Mouse (Mus musculus): ENCODE measurements around the gene Scel. TPM values are rescaled to one million over a fixed set of nuclear protein-coding genes. Genes with fewer than 3 reads are reported as not detected.

The Scel gene
- polyA plus RNA-seq, 1 experiment from 2014 or later, result 0.46 TPM

DNA sequence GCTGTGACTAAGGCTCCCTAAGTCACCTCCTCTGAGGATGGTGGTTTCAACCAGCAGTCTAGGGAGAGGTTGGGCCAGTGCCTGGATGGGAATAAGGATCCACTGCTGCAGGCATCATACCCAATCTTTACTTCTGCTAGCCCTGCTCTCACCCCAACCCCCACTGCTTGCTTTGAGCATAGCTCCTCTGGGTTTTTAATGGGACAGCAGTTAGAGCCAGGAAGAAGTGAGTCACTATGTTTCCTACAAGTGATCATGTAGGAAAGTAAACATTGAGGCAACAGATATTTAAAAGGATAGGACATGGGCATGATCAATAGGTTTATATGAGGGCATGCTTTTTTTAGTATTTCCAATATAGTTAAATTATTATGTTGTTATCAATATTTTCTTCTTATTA lies 63.9 kb downstream of the Scel start:
- H3K27me3 ChIP-seq, result no peaks in the 10 kb centered on the region
- H3K36me3 ChIP-seq, result no peaks in the 10 kb centered on the region
- H3K27ac ChIP-seq, result no peak overlapping the region
- ATAC-seq (ENCODE audit: insufficient number of reproducible peaks, insufficient read depth, low FRiP score, low TSS enrichment), result no peak
- no peaks in the 10 kb centered on the region for H3K4me1 ChIP-seq
- H3K9me3 ChIP-seq, result no peaks in the 10 kb centered on the region
- H3K4me2 ChIP-seq (replicated peaks), result no peak overlapping the region
- H3K4me3 ChIP-seq, result no peak overlapping the region
- no peak overlapping the region for H3K9ac ChIP-seq

DNA sequence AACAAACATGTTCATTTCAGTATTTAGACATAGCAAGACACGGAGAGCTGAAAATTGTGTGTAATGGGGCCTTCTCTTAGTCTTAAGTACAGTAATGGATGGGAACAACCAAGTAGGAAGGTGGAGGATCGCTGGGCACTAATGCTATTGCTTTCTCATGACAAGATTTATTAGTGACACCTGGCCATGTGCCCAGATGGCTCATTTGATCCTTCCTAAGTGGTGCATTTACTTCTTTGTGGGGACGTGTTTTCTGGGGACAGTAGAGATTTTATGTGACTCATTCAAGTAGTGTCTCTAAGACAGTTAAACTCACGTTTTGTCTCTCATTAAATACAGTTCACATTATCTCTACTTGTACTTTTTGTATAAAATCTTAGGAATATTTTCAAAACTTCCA lies 73.5 kb downstream of the Scel start:
- H3K9ac ChIP-seq, result no peak overlapping the region
- H3K4me1 ChIP-seq, result no peaks in the 10 kb centered on the region
- H3K4me3 ChIP-seq, result no peak overlapping the region
- WGBS, result 71% methylated on average over 4 of the region's 4 CpGs
- H3K36me3 ChIP-seq, result no peaks in the 10 kb centered on the region
- H3K27me3 ChIP-seq, result no peaks in the 10 kb centered on the region
- no peak overlapping the region for H3K27ac ChIP-seq
- ATAC-seq (ENCODE audit: insufficient number of reproducible peaks, insufficient read depth, low FRiP score, low TSS enrichment), result no peak
- H3K9me3 ChIP-seq, result no peaks in the 10 kb centered on the region
- no peak overlapping the region for H3K4me2 ChIP-seq (replicated peaks)

DNA sequence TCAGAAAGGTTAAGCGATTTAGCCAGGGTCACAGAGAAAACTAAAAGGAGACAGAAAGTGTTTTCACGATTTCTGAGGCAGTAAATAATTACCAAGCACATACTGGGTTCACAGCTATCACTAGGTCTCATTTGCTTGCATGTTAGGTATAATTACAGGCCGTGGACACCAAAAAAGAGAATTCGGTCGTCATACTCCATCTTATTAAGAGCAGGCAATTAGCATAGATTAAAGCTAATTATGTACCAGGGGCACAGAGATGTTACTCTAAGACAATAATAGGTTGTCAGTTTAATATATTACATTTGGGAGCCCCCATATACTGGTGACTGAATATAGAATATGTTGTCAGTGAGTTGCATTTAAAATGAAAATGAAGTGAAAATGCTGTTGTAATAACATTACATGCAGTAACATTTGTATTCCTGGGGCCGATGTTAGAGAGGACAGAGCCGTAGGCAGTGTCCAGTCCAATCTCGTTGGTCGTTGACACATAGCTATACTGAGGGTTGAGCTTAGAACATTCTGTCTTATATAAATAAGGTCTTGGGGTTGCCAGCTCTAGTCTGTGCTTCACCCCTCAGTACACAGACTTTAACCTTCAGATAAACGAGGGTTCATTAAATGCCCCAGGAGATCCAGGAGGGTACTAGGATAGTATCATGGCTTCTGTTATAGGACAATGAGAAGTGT lies 74.2 kb downstream of the Scel start:
- Histone ChIP-seq H3K4me2 (replicated peaks) (no peak overlapping the region), H3K9ac (no peak overlapping the region), H3K36me3 (no peaks in the 10 kb centered on the region), H3K27me3 (no peaks in the 10 kb centered on the region), H3K4me1 (no peaks in the 10 kb centered on the region), H3K9me3 (no peaks in the 10 kb centered on the region), H3K27ac (no peak overlapping the region), H3K4me3 (no peak overlapping the region)
- ATAC-seq (ENCODE audit: insufficient number of reproducible peaks, insufficient read depth, low FRiP score, low TSS enrichment), result no peak
- 74% methylated on average over 10 of the region's 10 CpGs for WGBS

DNA sequence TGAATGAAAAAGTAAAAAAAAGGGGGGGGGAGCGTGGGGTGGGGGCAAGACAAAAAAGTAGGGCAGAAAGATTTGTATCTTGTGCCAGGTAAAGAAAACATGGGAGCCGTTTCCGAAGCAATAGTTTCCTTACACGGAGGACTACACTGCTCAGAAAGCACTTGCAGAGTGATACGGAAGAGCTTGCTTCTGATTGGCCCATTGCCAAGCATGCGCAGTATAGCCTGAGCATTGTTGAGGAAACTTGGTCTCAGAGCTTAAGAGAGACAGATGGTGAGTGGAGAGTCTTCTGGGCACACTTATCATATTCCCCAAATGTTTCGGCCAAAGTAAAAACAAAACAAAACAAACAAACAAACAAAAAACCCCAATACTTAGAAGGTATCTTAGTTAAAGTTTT lies 76.7 kb downstream of the Scel start:
- H3K4me2 ChIP-seq (replicated peaks), result no peak overlapping the region
- 0 out of 2 replicates have a peak, but pooled peaks have one; percentile 35 for ATAC-seq (ENCODE audit: insufficient number of reproducible peaks, insufficient read depth, low FRiP score, low TSS enrichment)
- no peaks in the 10 kb centered on the region for H3K36me3 ChIP-seq
- H3K9ac ChIP-seq, result no peak overlapping the region
- H3K4me3 ChIP-seq, result no peak overlapping the region
- H3K4me1 ChIP-seq, result no peaks in the 10 kb centered on the region
- WGBS, result 67% methylated on average over 7 of the region's 7 CpGs
- no peaks in the 10 kb centered on the region for H3K27me3 ChIP-seq
- no peak overlapping the region for H3K27ac ChIP-seq
- H3K9me3 ChIP-seq, result no peaks in the 10 kb centered on the region

DNA sequence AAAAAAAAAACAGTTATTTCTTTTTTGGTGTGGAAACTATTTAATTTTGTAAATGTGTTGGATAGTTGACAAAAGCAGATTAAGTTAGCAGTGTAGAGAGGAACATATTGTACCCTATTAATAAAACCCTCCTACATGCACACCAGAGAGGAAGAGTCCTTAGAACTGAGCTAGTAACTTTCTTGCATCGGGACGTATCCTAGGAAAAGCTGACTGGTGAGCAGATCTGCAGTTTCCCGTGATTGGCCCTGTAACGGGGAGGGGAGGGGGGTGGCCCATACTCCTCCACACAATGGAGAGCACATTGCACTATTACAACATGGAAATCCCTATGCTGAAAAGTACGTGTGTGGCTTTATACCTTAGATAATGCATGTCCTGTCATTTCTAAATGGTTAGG lies 82.7 kb downstream of the Scel start:
- no peak overlapping the region for H3K27ac ChIP-seq
- no peaks in the 10 kb centered on the region for H3K27me3 ChIP-seq
- ATAC-seq (ENCODE audit: insufficient number of reproducible peaks, insufficient read depth, low FRiP score, low TSS enrichment), result no peak
- no peaks in the 10 kb centered on the region for H3K4me1 ChIP-seq
- no peaks in the 10 kb centered on the region for H3K36me3 ChIP-seq
- no peak overlapping the region for H3K4me2 ChIP-seq (replicated peaks)
- no peaks in the 10 kb centered on the region for H3K9me3 ChIP-seq
- WGBS, result 64% methylated on average over 5 of the region's 5 CpGs
- no peak overlapping the region for H3K4me3 ChIP-seq
- no peak overlapping the region for H3K9ac ChIP-seq

DNA sequence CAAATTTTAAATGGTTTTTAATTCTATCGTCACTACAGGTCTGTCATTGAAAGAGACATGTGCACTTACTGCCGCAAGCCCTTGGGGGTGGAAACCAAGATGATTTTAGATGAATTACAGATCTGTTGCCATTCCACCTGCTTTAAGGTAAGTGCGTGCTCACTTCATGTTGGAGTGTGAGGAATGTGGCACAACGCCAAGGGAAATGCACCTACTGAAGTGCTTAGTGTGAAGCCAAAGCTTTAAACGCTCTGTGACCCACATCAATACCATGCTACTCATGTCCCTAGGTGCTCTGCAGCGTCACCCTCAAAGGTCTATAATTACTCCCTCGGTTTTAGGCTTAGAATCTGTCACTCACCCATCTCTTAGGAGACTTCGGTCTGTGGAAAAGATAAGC lies 94.9 kb downstream of the Scel start:
- H3K27me3 ChIP-seq, result no peaks in the 10 kb centered on the region
- no peaks in the 10 kb centered on the region for H3K9me3 ChIP-seq
- H3K36me3 ChIP-seq, result no peaks in the 10 kb centered on the region
- WGBS, result 81% methylated on average over 8 of the region's 8 CpGs
- H3K27ac ChIP-seq, result no peak overlapping the region
- no peak overlapping the region for H3K9ac ChIP-seq
- no peak overlapping the region for H3K4me3 ChIP-seq
- no peak overlapping the region for H3K4me2 ChIP-seq (replicated peaks)
- no peaks in the 10 kb centered on the region for H3K4me1 ChIP-seq
- ATAC-seq (ENCODE audit: insufficient number of reproducible peaks, insufficient read depth, low FRiP score, low TSS enrichment), result no peak

DNA sequence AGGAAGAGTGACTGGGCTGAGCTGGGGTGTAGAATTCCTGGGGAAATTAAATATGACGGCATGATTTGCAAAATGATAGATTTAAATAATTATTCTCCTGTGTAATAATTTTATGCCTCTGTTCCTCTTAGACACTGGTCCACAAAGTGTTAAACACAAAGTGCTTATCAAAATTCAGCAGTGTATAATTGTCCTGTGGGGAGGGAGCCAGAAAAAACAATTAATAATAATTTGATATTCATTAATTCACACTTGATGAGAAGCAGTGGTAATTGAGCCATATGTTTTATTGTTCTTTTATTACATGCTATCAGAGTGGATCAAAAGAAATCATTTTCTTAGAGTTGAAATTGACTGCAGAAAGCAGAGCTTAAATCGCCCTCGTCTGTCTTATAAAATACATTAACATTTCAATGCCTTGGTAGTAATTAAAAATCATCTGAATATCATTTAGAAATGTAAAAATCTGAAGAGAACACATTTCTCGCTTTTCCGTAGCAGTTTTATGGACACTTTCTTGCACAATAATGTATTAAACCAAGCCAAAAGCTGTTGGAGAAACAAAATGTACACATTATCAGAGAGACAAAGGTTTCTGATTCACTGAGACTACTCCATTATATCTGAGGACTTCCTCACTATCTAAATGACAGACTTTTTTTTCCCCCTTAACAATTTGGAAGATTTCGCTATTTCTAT lies 100.6 kb downstream of the Scel start:
- ATAC-seq (ENCODE audit: insufficient number of reproducible peaks, insufficient read depth, low FRiP score, low TSS enrichment), result no peak
- no peaks in the 10 kb centered on the region for H3K36me3 ChIP-seq
- WGBS, result 81% methylated on average over 6 of the region's 6 CpGs
- H3K27me3 ChIP-seq, result no peaks in the 10 kb centered on the region
- no peaks in the 10 kb centered on the region for H3K9me3 ChIP-seq
- H3K27ac ChIP-seq, result no peak overlapping the region
- no peak overlapping the region for H3K4me2 ChIP-seq (replicated peaks)
- no peaks in the 10 kb centered on the region for H3K4me1 ChIP-seq
- no peak overlapping the region for H3K9ac ChIP-seq
- no peak overlapping the region for H3K4me3 ChIP-seq

DNA sequence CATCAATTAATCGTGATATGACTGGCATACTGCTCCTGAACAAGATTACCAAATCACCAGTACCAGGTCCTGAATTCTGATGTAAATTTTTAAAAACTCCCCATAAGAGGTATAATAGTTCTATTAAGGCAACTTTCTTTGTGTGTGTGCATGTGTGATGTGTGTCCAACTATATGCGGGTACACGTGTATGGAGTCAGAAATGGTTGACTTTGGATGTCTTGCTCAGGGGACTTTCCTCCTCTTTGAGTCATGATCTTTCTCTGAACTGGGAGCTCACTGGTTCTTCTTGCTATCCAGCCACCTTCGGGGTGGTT lies 101.1 kb downstream of the Scel start:
- no peak overlapping the region for H3K4me2 ChIP-seq (replicated peaks)
- H3K9ac ChIP-seq, result no peak overlapping the region
- no peak overlapping the region for H3K4me3 ChIP-seq
- H3K27me3 ChIP-seq, result no peaks in the 10 kb centered on the region
- WGBS, result 87% methylated on average over 4 of the region's 4 CpGs
- no peaks in the 10 kb centered on the region for H3K9me3 ChIP-seq
- no peak for ATAC-seq (ENCODE audit: insufficient number of reproducible peaks, insufficient read depth, low FRiP score, low TSS enrichment)
- no peaks in the 10 kb centered on the region for H3K36me3 ChIP-seq
- H3K4me1 ChIP-seq, result no peaks in the 10 kb centered on the region
- H3K27ac ChIP-seq, result no peak overlapping the region

DNA sequence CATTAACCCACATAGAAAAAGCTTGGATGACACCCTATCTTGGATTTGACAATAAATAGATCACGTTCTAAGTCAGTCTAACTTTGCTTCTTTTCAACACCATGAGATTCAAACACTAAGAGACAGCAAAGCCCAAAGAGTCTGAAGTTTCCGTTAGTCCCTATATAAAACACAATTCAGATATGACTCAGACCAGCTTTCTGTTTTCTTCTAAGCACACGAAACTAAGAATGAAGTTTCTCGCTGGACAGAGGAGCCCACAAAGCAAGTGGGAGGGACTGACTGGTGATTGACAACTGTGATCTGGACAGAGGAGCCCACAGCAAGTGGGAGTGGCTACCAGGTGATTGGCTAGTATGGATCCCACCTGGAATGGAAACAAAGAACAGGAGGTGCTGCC lies 106.6 kb downstream of the Scel start:
- no peaks in the 10 kb centered on the region for H3K9me3 ChIP-seq
- no peaks in the 10 kb centered on the region for H3K4me1 ChIP-seq
- ATAC-seq (ENCODE audit: insufficient number of reproducible peaks, insufficient read depth, low FRiP score, low TSS enrichment), result no peak
- H3K36me3 ChIP-seq, result no peaks in the 10 kb centered on the region
- no peak overlapping the region for H3K9ac ChIP-seq
- WGBS, result 87% methylated on average over 4 of the region's 4 CpGs
- H3K4me3 ChIP-seq, result no peak overlapping the region
- H3K27ac ChIP-seq, result no peak overlapping the region
- no peaks in the 10 kb centered on the region for H3K27me3 ChIP-seq
- no peak overlapping the region for H3K4me2 ChIP-seq (replicated peaks)

DNA sequence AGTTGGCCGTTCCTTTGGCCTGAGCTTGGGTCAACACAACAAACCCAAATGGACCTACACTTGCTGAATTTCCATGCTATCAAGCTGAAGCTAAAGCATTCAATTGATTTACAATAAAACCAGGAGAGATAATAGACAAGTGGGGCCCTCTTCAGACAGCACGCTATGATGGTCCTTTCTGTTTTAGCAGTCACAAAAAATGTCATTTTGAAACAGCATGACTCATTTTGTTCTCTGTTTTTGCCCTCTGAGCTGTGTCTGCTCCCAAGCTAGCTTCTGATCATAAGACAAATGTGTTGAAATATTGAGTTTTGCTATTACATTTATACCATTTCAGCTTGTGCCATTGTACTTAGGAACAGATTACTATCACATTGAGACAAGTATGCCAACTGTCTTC lies 108.1 kb downstream of the Scel start:
- ATAC-seq (ENCODE audit: insufficient number of reproducible peaks, insufficient read depth, low FRiP score, low TSS enrichment), result no peak
- H3K27ac ChIP-seq, result no peak overlapping the region
- H3K9me3 ChIP-seq, result no peaks in the 10 kb centered on the region
- no peak overlapping the region for H3K4me2 ChIP-seq (replicated peaks)
- H3K36me3 ChIP-seq, result no peaks in the 10 kb centered on the region
- H3K4me1 ChIP-seq, result no peaks in the 10 kb centered on the region
- 92% methylated on average over 2 of the region's 2 CpGs for WGBS
- no peaks in the 10 kb centered on the region for H3K27me3 ChIP-seq
- H3K4me3 ChIP-seq, result no peak overlapping the region
- no peak overlapping the region for H3K9ac ChIP-seq

DNA sequence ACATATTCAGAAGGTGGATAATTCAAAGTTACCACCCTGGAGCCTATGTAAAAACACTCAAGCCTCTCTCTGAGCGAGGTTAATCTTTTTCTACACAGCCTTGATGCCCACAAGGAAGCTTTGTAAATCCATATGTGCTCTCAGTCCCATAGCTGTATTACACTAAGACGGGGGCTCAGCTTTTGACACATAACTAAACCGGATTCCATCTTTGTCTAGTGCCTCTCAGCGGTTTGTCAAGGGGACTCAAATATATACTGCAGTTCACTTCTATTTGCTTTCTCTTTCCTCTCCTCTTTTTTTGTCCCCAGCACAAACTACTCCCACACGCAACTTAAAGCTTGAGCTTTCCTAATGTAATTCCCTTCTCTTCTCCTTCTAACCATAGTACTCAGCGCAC lies 113.0 kb downstream of the Scel start:
- Histone ChIP-seq H3K4me1 (no peaks in the 10 kb centered on the region), H3K27ac (no peak overlapping the region), H3K36me3 (no peaks in the 10 kb centered on the region), H3K4me3 (no peak overlapping the region), H3K27me3 (no peaks in the 10 kb centered on the region), H3K9me3 (no peaks in the 10 kb centered on the region), H3K4me2 (replicated peaks) (no peak overlapping the region), H3K9ac (no peak overlapping the region)
- WGBS, result 88% methylated on average over 6 of the region's 6 CpGs
- ATAC-seq (ENCODE audit: insufficient number of reproducible peaks, insufficient read depth, low FRiP score, low TSS enrichment), result no peak

DNA sequence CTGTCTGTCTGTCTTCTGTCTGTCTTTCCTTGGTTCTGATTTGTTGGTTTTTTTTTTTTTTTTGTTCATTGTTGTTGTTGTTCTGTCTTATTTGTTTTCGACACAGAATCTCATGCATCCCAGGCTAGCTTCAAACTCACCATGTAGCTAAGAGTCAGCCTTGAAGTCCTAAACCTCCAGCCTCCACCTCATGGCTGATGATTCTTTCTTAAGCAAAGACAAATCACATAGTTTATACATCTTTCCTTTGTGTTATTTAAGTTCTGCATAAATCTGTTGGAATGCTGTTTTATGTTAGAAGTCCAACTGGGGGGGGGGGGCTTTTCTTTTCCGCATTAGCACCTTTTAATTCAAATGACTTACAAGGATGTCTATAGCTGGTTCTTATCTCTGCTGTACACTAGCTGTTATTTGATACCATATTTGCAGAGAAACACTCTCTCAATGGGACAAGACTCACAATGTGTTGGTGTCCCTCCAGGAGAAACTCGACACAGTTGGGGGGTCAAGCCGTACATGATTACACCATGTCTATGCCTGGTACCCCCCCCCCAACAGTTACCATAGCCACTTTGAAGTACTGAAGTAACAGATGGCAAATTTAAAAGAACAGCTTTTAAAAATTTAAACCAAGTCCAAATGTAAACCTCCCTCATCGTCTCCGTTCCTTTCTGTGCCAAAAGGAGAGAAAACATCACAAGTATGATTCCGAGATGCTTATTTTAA lies 116.7 kb downstream of the Scel start:
- Histone ChIP-seq H3K4me2 (replicated peaks) (no peak overlapping the region), H3K27ac (no peak overlapping the region), H3K4me3 (no peak overlapping the region), H3K9ac (no peak overlapping the region), H3K27me3 (no peaks in the 10 kb centered on the region), H3K9me3 (0 out of 2 replicates have a peak, but pooled peaks cover 2% of the 10 kb centered on the region), H3K4me1 (no peaks in the 10 kb centered on the region), H3K36me3 (no peaks in the 10 kb centered on the region)
- no peak for ATAC-seq (ENCODE audit: insufficient number of reproducible peaks, insufficient read depth, low FRiP score, low TSS enrichment)
- 75% methylated on average over 7 of the region's 7 CpGs for WGBS
